Mouse (Mus musculus) cerebellum, adult 2 months (tissue): ENCODE measurements around the gene Fopnl. TPM values are rescaled to one million over a fixed set of nuclear protein-coding genes. Genes with fewer than 3 reads are reported as not detected.

Experiments
- DNase-seq, 2 experiments: peaks; one replicate each; pipeline ENCODE4 v3.0.0; 2021
- H3K27ac ChIP-seq: fragments of 200-500 bp; 2 replicates; pipeline ENCODE4 v1.5.1; 2012; ENCODE audit warnings: low read length, control low read depth, inconsistent platforms; ENCODE audit not compliant: insufficient read depth
- H3K27me3 ChIP-seq: fragments of 200-500 bp; 2 replicates; pipeline ENCODE4 v1.6.1; 2012; ENCODE audit warnings: inconsistent platforms, mild to moderate bottlenecking, low read length, moderate library complexity; ENCODE audit not compliant: control insufficient read depth, insufficient read depth
- H3K4me1 ChIP-seq: fragments of 200-500 bp; 2 replicates; pipeline ENCODE4 v1.6.1; 2011; ENCODE audit warnings: low read length; ENCODE audit not compliant: control insufficient read depth, insufficient read depth
- H3K4me3 ChIP-seq: fragments of 200-500 bp; replicated peaks from 2 replicates; pipeline ENCODE3; 2011; ENCODE audit warnings: mild to moderate bottlenecking, low read depth, low read length, control low read depth; ENCODE audit not compliant: insufficient read depth
- CTCF ChIP-seq: fragments of 200-500 bp; IDR thresholded peaks from 2 replicates; pipeline ENCODE4 v1.5.1; 2011; ENCODE audit warnings: low read depth, mild to moderate bottlenecking, control low read depth, low read length, moderate library complexity, borderline replicate concordance; ENCODE audit not compliant: insufficient read depth
- POLR2A ChIP-seq: fragments of 200-500 bp; IDR thresholded peaks from 2 replicates; pipeline ENCODE4 v1.6.1; 2011; ENCODE audit warnings: low read length, control low read depth, borderline replicate concordance; ENCODE audit not compliant: insufficient read depth
- WGBS: fragments of 180-500 bp; shearing (Covaris S2); methylation state at CpG from one replicate; pipeline ENCODE4 v1.1.7; 2018; 5-methylcytosine and 5-hydroxymethylcytosine counted together
- polyA plus RNA-seq: library from polyadenylated mRNA; depleted of rRNA; stranded (reverse); fragments of >200 nt; gene quantifications from 2 replicates; pipeline ENCODE4 v1.2.3, GENCODE M21; 2012

The Fopnl gene
- polyA plus RNA-seq, 1 experiment: 69.5 TPM

DNA sequence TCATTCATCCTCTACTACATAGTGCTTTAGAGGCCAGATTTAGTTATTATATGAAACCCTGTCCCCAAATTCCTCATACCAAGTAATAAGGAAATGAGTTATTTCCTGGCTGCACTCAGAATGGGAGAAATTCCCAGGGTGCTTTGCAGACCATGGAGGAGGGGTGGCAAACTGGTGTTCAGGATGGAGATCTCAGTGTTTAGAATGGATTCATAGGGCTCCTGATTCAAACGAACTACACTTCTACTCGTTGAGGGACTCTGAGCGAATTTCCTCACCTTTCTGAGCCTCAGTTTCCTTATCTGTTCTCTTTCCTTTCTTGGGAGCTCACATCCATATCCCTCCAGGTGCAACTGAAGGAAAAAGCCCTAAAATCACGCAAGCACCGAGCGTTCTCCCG, 43.7 kb upstream of the Fopnl start:
- Histone ChIP-seq H3K27me3 (no peaks in the 10 kb centered on the region), H3K4me3 (peak overlapping the region; percentile 71), H3K4me1 (peaks cover 9% of the 10 kb centered on the region), H3K27ac (peak overlapping the region; percentile 91)
- whole genome bisulfite sequencing: 3% methylated on average over 7 of the region's 7 CpGs
- TF ChIP-seq POLR2A: no peak
- no peak for TF ChIP-seq CTCF
- no peak for DNase-seq

DNA sequence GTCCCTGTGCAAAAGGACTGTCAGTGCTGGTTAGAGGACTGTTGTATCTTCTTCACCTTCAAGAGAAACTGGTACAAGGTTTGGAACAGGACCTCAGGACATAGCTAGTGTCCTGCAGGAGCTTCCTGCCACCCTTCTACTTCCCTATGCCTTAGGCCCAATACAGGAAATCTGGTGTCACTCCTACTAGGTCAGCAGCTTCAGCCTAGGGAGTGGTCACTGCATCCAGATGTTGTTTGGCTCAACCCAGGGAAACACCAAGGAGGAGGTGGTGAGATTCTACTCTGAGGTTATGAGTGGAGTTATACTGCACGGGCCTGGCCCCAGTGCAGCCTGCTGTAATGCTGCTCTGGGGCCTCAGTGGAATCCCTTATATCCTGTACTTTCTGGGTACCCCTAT, 41.3 kb upstream of the Fopnl start:
- DNase-seq: no peak

DNA sequence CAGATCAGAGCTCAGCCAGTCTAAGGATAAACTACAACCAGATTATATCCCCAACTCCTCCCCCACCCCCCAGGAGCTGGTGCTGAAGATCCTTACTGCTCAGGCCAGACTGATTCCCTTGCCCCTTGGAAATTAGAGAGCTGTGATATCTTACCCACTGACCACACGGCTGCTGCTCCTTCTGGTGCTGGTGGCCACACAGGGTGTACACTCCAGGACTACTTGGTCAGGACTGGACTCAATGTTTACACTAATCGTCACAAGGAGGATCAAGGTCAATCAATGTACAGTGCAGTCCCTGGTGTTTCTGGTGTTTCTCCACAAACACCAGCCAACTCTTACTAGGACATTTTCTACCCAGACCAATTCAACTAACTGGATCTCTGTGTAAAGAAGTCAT, 40.7 kb upstream of the Fopnl start:
- no peak overlapping the region for H3K4me3 ChIP-seq
- peaks cover 1% of the 10 kb centered on the region; the same call in 1 of the 2 replicates for H3K4me1 ChIP-seq
- TF ChIP-seq POLR2A (no peak), CTCF (no peak)
- DNase-seq: no peak
- 79% methylated on average over 2 of the region's 2 CpGs for WGBS
- no peaks in the 10 kb centered on the region for H3K27me3 ChIP-seq
- H3K27ac ChIP-seq: no peak overlapping the region

More for the DNA sequence above, 41.3 kb upstream of the Fopnl start:
- TF ChIP-seq POLR2A: no peak
- H3K27ac ChIP-seq: no peak overlapping the region
- peaks cover 5% of the 10 kb centered on the region; the same call in 1 of the 2 replicates for H3K4me1 ChIP-seq
- no peak overlapping the region for H3K4me3 ChIP-seq
- no peaks in the 10 kb centered on the region for H3K27me3 ChIP-seq
- 68% methylated on average over 1 of the region's 1 CpGs for WGBS

DNA sequence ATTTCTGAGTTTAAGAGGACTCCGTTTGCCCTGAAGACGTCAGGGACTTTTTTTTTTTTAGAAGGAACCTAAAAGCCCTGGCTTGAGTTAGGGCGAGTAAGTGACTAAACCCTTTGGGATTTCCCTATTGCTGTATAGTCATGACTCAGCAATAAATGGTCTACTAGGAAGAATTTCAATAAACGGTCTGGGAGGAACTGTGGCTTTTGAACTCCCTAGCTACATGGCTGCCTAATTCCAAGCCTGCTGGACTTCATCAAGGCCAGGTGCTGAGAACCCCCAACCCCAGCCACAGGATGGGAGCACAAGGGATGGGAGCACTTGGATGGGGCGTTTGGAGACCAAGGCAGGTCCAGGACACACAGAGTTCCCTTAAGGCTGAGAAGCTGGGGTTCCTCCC, 35.5 kb upstream of the Fopnl start:
- Histone ChIP-seq H3K27ac (no peak overlapping the region), H3K4me3 (no peak overlapping the region), H3K27me3 (no peaks in the 10 kb centered on the region), H3K4me1 (no peaks in the 10 kb centered on the region)
- no peak for TF ChIP-seq CTCF
- TF ChIP-seq POLR2A: no peak
- WGBS: 75% methylated on average over 5 of the region's 5 CpGs
- no peak for DNase-seq

DNA sequence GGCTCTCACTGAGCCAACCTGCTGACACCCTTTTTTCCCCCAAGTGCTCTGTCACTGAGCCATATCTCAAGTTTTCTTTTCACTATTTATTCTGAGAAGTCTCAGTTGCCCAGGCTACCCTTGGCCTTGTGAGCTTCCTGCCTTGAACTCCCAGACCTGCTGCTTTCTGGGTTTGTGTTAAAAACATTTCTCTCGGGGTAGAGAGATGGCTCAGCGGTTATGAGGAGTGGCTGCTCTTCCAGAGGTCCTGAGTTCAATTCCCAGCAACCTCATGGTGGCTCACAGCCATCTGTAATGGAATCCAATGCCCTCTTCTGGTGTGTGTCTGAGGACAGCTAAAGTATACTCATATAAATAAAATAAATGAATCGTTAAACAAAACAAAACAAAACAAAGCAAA, 35.0 kb upstream of the Fopnl start:
- H3K27me3 ChIP-seq: no peaks in the 10 kb centered on the region
- no peak for TF ChIP-seq CTCF
- no peak for TF ChIP-seq POLR2A
- H3K4me1 ChIP-seq: no peaks in the 10 kb centered on the region
- no peak overlapping the region for H3K4me3 ChIP-seq
- no peak overlapping the region for H3K27ac ChIP-seq
- no peak for DNase-seq
- 78% methylated on average over 3 of the region's 3 CpGs for WGBS

DNA sequence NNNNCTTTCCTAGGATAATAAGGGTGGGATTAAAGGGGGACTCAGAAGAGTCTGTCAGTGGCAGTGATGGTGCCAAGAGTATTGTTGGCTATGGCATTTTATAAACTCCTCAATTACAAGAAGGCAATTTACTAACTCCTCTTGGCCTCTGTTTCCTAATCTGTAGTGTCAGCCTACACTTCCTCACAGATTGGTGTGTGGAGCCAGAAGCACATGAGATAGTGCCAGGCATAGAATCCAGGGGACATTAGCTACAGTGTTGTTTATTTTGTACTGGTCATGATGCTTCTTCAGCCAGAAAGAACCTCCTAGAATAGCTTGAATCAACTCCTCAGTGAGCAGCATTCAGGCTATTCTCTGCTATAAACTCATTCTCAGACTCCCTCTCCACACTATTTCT, 34.4 kb upstream of the Fopnl start:
- H3K4me1 ChIP-seq: no peaks in the 10 kb centered on the region
- no peak overlapping the region for H3K27ac ChIP-seq
- TF ChIP-seq POLR2A (no peak), CTCF (no peak)
- H3K27me3 ChIP-seq: no peaks in the 10 kb centered on the region
- no peak overlapping the region for H3K4me3 ChIP-seq
- DNase-seq: no peak

DNA sequence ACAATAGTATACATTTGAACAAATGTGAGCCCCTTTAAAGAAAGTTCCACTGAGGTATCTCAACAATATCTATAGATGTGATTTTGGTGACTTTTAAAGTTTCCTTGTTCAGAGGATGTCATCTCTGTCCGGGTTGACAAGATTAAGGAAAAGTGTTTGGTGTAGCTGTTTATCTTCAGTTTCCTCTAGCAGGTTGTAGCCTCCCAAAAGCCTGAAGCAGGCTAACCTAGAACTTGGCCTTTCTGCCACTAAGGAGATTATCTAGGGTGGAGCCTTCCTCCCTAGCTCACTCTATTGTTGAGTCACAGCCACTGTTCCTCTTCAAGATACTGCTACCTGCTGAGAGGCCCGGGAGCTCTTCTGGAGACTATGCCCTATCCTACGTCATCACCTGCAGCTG, 27.8 kb upstream of the Fopnl start:
- no peak for DNase-seq
- no peak overlapping the region for H3K4me3 ChIP-seq
- TF ChIP-seq POLR2A (no peak), CTCF (no peak)
- no peaks in the 10 kb centered on the region for H3K4me1 ChIP-seq
- 60% methylated on average over 3 of the region's 3 CpGs for WGBS
- no peak overlapping the region for H3K27ac ChIP-seq
- no peaks in the 10 kb centered on the region for H3K27me3 ChIP-seq

DNA sequence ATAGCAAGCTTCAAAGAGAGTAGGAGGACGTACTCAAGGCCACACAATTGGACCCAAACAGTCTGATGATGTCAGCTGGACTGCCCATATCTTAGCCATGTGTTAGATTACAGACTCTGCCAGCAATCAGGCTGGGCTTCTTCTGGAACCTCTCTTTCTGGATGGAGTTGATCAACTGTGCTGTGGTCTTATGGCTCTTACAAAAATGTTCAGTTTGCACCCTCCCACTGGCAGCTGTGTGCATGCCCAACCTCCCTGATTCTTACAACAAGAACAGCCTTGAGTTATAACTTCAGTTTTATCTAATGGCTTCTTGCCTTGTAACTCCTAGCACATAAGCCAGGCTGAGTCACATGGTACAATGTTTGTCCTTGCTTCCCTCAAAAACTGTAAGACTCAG, 11.0 kb upstream of the Fopnl start:
- H3K4me1 ChIP-seq: no peaks in the 10 kb centered on the region
- H3K27me3 ChIP-seq: no peaks in the 10 kb centered on the region
- H3K27ac ChIP-seq: no peak overlapping the region
- no peak overlapping the region for H3K4me3 ChIP-seq
- TF ChIP-seq POLR2A: no peak
- DNase-seq: no peak
- 36% methylated on average over 1 of the region's 1 CpGs for WGBS

DNA sequence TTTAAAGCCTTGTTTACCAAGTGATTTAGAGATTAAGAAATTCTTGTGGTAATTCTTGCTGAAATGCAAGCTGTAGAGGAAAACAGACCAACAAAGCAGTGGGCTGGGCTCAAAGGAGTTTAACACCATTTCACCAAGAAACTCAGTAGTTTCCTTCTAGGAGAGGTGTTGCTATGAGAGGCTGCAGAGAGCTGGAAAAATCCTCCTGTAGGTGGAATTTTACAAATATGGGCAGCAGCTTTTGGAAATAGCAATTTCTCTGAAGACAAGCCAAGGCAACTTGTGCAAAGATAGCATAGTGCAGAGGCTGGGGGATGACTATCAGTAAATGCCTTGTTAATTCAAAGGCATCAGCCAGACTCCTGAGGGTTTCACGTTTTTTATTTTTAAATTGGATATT, 3.3 kb upstream of the Fopnl start:
- DNase-seq: no peak
- Histone ChIP-seq H3K27me3 (no peaks in the 10 kb centered on the region), H3K27ac (no peak overlapping the region), H3K4me1 (no peaks in the 10 kb centered on the region), H3K4me3 (no peak overlapping the region)
- 50% methylated on average over 1 of the region's 1 CpGs for WGBS
- TF ChIP-seq CTCF (no peak), POLR2A (no peak)

DNA sequence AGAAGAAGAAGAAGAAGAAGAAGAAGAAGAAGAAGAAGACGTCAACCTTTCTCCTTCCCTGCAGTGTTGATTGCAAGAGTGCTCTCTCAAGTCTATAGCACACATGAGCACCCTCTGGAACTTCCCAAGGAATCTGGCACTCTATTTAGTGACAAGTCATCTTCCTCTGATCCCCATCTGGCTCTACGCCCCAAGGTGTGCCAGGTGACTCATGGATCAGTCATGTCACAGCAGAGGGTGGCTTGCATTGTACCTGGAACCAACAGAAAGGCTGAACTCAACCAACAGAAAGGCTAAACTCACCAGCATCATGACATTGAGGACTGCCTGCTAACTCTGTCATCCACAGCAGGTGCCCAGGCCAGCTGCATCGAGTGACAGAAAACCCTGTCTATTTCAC, 2.5 kb upstream of the Fopnl start:
- Histone ChIP-seq H3K4me3 (no peak overlapping the region), H3K27me3 (no peaks in the 10 kb centered on the region), H3K4me1 (no peaks in the 10 kb centered on the region; the same call in 1 of the 2 replicates), H3K27ac (no peak overlapping the region)
- 88% methylated on average over 3 of the region's 3 CpGs for WGBS
- DNase-seq: no peak
- TF ChIP-seq POLR2A (no peak), CTCF (no peak)
